Mouse (Mus musculus): Measurements from ENCODE around the gene Fam117a.

The Fam117a gene

DNA sequence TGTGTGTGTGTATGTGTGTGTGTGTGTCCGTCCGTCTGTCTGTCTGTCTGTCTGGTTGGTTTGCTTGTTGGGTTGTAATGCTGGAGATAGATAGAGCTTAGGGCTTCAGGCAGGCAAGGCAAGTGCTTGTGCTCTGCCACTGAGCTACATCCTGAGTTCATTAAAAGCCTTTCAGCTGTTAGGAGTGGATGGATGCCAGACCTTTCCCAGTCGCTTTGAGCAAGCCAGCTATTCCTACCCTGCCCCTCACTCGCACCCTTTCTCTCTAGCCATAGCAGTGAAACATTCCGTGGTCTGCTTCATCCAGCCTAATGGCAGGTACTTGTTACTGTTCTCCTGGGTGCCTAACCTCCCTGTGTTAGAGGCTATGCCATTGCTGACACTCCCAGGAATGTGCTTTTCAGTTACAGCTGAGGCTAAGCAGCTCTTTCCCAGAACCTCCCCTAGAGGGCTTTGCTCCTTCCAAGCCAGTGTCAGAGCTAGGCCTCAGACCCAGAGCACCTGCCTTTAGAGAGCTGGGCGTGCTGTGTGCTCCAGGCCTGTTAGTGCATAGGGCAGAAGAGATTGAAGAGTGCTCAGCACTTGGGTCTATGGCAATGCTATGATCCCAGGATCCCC is 29.6 kb downstream of the Fam117a start:
- peak in 1 of 2 experiments; percentile 38 for DNase-seq

DNA sequence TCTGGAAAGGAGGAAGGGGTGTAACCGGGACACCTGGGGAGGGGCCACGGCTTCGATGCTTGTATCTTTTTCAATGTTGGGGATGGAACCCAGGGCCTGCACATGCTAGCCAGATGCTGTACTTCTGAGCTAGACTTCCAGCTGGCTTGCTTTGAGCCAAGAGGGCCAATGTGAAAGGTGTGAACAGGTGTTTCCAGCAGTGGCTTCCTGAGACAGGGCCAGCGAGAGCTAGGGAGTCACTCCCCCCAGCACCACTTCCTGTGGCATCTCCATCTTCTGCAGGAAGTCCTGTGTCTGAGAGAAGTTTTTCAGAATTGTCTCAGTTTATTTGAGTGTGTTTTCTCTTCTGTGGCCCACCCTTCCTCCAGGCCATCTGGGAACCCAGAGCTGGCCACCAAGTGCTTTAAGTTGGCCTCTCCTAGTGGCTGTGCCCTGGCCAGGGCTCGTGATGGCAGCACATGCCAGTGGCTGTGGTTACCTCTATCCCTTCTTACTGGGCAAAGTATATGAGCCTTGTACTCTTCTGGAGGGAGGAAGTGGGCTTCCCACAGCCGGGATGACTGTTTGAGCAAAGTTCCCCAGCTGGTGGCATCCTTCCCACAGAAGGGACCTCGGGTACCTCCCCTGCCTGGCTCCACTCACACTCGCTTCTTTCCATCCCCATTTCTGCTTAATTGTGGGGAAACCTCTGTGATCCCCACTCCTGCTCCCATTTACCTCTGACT is 30.4 kb downstream of the Fam117a start:
- no peak for DNase-seq

DNA sequence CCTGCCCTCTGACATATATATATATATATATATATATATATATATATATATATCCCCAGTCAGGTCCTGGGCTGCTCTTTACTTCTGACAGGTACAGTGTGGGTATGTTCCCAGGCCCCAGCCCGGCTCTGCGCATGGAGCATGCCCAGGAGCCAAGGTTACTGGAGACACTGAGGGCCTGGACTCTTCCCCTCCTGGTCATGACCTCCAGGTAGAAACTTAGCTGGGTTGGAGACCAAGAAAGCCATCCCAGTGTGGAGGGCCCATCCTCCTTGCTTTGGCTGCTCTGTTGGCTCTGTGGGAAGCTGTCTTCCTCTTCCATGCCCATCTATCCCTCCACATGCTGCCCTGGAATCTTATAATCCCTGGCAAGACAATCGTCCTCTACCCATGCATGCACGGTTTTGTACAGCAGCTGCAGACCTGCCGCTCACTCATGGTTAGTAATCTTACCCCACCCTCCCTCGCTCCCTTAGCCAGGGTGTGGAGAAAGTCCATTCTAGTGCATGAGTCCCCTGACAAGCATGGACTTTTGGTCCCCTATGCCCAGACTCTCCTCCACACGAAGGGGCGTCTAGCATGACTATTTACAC is 31.5 kb downstream of the Fam117a start:
- no peak for DNase-seq

DNA sequence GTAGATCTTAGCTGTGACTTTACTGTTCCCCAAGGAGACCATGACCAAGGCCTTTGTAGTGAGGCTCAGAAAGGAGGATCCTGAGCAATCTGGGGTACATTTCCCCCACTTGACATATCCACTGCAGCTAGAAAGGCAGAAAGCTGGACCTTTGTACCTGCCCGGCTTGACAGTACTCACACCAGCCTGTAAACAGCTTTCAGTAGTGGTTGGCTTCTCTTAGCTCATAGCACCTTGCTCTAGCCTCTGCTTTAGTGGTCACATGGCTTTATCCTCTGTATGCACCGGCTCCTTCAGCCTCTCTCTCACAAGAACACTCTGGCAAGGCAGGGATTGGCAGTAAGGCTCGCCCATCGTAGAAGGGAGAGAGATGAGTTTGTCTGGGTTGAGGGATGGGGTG is 32.1 kb downstream of the Fam117a start:
- DNase-seq = no peak

DNA sequence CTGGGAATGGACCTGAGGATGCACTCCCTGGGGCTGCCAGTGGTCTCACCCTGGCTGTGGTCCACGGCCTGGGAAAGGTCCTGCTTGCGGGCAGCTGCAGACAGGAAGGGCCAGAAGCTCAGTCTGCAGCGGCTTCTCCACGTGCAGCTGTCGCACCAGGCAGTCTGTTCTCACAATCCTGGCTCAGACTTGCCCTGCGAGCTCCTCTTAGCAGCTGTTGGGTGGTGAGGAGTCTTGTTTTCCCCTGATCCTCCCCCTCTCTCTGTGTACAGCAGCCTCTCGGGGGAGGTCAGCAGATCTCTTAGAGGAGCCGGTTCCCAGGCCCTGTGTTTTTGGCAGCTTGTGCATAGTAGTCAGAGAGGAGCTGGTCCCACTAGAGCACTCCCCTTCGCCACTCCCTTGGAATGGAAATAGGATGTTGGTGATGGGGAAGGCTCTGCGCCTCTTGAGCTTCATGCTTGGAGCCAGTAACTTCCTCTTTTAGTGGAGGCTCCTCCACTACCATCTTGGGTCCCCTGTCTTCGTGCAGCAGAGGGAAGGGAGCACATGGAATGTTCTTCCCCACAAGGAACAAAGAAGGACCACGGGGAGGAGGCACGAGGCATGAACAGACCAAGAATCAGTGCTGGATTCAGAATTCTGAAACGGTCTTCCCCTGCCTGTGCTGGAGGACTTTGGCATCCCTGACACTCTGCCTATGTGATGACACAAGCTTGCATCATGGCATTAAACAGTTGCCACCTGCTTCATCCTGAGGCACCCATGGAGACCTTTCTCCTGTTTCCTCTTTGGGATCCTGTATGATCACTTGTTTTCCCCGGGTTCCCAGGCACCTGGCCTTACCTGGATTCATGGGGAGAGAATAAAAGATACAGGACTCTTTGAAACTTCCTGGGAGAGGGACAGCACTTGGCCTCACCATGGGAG is 33.4 kb downstream of the Fam117a start:
- peak; percentile 43 to 84 for DNase-seq

DNA sequence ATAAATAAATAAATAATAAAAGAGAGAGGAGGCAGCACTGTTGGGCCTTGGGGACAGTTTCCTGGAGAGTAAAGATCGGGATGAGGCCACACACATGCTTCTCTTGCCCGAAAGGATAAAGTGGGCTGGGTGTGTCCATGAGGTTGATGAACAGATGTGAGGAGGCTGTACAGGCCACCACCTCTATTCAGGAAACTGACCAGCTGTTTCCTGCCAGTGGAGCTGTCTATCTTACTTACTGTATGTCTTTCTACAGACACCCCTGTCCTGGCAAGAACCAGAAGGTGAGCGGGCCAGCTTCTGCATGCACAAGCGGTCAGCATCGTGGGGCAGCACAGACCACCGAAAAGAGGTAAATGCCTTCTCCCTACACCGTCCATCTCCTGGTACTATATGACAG is 34.4 kb downstream of the Fam117a start:
- DNase-seq = no peak

DNA sequence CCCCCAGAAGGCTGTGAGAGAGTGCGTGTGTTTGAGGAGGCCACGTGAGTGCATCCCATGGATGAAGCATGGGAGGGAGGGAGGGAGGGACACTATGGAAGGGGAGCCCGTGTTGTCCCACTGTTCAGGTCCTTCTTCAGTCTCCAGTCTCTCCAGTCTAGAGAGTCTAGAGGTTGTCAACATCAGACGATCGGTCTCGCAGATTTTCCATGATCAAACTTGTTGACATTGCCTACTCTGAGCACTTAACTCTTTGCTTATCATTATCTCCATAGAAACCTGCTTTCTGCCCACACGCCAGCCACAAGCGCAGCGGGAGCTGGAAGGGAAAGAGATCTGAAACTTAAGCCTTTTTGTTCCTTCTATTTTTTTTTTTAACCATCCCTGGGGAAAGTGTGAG is 42.1 kb downstream of the Fam117a start:
- no peak for DNase-seq

DNA sequence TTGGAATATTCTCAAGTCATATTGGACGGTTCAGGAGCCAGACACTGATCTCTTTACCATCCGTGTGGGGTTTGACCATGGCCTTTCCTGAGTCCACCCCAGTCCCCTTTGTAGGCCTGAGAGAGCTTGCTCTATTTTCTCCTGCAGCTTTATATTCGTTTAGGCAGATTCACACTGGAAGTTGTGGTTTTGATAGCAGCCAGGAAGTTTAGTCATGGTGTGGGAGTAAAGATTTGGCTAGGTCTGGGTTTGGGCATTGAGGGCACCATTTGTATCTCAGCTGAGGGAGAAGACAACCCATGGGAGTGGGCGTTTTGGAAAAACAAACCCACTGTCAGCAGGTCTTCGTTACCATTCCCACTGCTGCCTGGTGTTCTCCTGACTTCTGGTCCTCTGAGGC is 42.7 kb downstream of the Fam117a start:
- DNase-seq = no peak

DNA sequence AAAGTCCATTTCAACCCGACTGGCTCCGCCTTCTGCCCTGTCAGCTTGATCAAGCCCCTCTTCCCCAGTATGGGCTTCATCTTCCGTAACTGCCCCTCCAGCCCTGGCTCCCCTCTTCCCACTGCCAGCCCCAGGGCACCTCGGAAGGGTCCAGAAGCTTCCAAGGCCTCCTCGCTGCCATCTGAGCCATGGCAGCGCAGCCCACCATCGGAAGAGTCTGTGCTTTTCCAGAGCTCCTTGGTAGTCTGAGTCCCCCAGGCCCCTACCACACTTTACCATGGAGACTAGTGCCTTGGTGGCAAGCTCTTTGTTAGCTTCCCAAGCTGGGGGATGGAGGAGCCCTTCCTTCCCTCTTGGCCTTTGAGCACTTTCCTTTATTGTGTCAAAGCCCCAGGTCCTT is 43.9 kb downstream of the Fam117a start:
- no peak for DNase-seq

DNA sequence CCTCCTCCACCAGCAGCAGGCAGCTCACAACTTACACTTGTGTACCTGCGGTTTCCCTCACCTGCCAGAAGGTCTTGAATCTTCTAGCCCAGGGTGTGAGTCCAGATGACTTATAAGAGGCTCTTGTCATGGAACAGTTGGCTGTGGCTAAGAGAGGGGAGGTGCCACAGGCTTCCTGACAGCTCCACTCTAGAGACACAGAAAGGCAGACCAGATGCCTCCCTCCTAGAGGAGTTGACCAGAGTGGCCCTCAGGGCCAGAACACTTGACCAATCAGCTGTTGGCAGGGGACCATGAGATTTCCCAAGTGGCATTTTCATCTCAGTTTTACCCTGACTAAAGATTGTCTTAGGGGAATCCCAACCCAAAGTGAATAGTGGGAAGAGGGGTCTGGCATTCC is 44.3 kb downstream of the Fam117a start:
- DNase-seq = no peak

DNA sequence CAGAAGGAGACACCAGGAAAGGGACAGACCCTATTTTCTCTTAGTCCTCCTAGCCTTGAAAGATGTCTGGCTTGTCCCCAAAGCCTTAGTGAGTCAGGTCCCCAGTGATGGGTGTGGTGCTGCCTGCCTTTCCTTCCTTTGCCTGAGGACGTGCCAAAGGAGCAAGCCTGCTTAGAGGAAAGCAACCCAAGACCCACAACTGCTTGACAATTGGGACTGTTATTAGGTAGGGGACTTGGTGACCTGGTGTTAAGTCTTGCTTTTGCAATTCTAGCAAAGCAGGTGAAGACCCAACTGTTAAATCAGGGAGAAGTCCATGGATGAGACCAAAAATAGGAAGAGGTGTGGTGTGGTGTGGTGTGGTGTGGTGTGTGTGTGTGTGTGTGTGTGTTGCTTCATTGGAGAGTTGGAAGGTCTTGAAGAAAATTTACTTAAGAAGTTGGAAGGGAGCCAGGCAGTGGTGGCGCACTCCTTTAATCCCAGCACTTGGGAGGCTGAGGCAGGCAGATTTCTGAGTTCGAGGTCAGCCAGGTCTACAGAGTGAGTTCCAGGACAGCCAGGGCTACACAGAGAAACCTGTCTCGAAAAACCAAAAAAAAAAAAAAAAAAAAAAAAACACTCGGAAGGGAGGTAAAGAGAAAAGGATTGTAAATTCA is 46.6 kb downstream of the Fam117a start:
- peak in 1 of 2 experiments; percentile 49 for DNase-seq

DNA sequence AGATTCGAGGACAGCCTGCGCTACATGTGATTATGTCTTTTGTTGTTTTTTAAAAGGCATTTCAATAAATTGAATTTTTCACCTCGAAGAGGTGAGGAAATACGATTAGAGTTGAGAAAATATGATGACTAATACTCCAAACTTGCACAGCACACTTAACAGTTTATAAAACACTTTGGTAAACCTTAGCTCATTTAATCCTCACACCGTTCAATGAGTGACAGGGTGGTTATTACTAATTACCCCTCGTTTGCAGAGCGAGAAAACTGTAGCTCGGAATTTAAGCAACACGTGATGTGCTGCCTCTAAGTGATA is 47.1 kb downstream of the Fam117a start:
- DNase-seq = no peak

DNA sequence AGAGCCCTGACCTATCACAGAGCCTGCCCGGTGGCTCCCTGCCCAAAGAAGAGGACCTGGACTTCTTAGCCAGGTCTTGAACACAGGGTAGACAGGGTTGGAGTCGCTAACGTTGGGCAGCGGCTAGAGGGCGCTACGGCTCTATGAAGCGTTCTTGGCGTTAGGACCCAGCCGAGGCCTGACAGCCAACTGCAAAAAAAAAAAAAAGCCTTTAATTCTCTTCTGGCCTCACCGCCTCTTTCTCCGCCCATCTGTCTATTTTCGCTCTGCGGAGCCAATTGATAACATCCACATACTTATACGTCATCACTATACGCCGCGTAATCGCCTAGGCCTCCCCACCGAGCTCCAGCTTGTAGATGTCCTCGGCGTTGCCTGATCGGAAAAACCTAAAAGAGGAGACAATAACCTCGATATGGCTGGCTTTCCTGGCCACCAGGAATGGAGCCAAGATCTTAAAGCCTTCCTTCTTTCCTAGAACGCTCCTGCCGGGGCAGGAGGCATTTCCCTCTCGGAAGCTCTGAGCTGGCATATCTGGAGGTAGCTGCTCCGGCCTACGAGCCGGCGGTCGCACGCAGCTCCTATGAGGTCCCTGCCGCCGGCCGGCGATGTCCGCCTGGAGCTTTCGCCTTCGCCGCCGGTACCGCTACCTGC is 47.6 kb downstream of the Fam117a start, which contains the start of gene Slc35b1:
TSS of gene Slc35b1 (plus strand) at position 374 of the 654 bp plus-strand sequence.
- peak; percentile 93 to 94 for DNase-seq

DNA sequence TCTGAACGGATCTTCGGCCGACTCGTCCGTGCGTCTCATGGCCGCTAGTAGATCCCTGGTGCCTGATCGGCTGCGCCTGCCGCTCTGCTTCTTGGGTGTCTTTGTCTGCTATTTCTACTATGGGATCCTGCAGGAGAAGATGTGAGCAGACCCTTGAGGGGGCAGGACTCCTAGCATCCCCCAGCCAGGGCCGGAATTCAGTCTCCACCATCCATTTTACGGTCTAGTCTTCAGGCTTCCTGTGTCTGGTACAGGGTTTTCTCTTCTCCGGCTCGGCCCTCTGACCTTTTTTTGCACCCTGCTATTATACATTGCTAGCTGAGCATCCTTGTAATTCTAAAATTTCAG is 48.1 kb downstream of the Fam117a start:
- no peak for DNase-seq

DNA sequence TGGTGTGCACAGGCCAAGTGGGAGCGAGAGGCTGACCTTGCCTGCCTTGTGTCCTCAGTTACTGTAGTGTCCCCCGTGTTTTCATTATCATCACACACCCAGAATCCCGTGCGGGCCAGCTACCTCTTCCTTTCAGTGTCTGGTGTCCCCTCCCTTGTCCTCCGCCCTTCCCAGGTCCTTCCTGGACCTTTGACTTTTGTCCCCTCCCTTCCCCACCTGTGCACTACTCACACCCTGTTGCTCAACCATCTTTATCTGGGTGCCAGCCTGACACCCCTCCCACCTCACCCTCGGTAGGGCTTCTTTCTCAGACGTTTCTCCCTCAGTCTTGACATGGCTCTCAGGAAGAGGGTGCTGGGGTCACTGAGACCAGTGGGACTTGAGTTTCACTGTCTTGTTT is 50.5 kb downstream of the Fam117a start:
- no peak for DNase-seq

DNA sequence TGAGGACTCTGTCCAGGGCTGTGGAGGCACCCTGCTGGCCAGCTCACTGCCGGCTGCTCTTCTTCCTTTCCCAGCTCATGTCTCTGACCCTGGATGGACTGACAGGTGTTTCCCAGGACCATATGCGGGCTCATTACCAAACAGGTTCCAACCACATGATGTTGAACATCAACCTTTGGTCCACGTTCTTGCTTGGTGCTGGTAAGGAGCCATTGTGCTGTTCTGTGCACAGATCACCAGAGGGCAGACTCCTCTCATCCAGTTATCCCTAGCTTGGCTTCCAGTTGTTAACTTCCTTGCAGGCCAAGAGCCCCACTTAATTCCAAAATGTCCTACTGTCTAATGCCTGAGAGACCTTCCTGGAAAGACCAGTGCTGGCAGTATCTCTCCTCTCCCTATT is 52.2 kb downstream of the Fam117a start:
- no peak for DNase-seq

DNA sequence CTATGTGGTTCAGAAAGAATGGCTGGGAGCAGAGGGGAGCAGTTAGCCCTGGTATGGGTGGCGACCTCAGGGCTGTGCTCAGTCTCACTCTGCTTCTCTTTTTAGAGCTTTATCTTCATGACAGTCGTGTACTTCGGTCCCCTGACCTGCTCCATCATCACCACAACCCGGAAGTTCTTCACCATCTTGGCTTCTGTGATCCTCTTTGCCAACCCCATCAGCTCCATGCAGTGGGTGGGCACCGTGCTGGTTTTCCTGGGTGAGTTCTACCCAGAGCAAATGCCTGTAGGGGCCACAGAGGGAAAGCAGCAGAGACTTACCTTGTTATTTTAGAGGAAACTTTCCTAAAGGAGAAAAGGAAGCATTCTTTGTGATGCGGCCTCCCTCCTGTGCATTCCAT is 53.6 kb downstream of the Fam117a start:
- DNase-seq = no peak

DNA sequence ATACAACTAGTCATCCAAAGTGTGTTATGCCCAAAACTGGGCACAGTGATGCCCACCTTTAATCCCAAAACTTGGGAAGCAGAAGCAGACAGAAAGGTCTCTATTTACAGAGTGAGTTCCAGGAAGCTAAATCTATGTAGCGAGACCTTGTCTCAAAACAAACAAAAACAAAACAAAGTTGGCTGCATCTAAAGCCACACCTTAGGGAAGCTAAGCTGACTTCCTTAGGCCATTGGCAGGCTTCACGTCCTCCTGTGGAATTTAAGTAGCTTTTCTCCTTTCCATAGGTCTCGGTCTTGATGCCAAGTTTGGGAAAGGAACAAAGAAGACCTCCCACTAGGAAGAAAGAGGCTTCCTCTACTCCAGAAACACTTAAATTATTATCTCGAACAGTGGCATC is 54.4 kb downstream of the Fam117a start:
- no peak for DNase-seq

DNA sequence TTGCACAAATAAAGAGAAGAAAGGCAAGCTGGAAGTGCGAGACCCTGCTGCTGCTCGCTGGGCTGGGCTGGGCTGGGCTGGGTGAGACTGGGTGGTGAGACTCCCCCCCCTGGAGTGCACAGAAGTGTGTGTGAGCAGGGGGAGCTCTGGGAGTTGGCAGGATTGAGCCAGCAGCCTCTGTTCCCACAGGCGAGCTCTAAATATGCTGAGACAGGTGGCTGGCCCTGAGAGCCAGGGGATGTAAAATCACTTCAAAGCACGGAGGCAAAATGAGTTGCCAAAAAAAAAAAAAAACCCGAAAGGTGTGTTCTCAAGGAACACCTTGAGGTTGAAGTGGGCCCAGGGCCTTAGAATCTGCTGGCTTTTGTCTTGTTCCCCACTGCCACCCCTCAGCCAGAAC is 54.9 kb downstream of the Fam117a start:
- no peak for DNase-seq

DNA sequence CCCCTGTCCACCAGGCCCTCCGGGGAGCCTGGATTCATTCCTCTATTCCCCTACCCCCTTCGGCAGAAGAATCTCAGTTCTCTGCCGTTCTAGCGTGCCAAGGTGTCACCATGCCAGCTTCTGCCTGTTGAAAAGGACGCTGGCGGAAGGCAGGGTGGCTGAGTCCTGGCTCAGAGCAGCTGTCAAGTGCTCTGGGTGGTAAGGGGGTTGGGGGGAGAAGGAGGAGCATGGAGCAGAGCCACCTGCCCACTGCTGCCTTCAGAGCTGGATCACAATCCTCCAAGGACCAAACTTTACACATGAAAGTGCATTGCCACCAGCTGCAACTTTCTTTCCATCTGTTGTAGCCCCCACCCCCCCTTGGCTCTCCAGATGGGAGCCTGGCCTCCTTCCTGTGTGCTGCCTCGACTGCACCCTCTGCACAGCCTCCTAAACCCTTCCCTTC is 55.4 kb downstream of the Fam117a start:
- no peak for DNase-seq

DNA sequence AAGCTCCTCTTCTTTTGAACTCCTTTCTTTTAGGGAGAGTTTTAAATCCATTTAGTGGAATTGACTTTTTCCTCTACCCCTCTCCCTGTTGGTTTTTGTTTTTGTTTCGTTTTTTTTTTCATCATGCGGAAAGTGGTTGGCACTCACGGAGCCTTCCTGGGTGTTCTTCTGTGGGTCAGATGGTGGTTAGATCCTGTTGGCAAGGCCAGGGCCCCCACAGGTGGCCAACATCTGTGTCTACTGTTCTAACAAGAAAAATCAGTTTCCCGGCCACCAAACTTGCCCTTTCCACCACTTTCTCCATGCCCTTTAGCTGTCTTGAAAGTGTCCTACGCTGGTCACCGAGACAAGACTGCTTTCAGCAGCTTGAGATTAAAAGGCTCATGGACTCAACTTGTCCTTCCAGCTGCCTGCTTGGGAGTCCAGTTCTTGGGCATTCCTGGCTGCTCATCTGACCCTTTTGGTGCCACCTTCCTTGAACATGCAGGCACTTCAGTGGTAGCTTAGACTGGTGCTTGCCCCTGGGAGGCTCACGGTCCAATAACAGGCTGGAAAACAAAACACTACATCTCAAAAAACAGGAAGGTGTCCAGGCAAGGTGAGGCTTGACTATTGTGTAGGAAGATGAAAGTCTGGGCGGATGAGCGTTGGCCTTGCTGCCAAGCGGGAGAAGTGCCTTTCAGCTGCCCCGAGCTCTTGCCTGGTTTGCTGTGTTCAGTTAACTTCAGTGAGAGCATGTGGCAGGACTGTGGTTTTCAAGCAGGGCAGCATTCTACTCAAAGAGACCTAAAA is 56.1 kb downstream of the Fam117a start:
- no peak for DNase-seq

DNA sequence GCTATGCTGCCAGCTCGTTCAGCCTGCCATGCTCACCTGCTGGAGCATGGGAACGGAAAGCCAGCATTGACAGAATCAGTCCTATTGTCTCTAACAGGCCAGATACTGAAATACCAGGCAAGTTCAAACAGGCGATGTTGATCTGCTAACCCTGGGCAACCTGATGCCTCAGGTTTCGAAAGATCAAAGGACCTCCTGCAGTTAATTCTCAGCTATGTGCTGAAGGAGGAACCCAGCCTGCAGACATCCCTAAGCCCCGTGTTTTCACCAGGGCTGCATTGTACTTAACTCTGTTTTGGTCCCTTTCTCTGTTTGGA is 56.6 kb downstream of the Fam117a start:
- no peak for DNase-seq

Data from lung, postnatal 4 days (tissue).